Mouse (Mus musculus) midbrain, embryonic 12.5 days (tissue): ENCODE data around the gene Trpm1. TPM values are rescaled to one million over a fixed set of nuclear protein-coding genes. Genes with fewer than 3 reads are reported as not detected.

Experiments used
- ATAC-seq: fragments of 200-750 bp; cut with Nextera tagmentation; 2 replicates; pipeline ENCODE4 v1.8.0; 2017; ENCODE audit warnings: low read depth, moderate TSS enrichment, moderate library complexity; ENCODE audit not compliant: low FRiP score
- H3K27ac ChIP-seq: fragments of 300-500 bp; sonication (generic); replicated peaks from 2 replicates; pipeline ENCODE4 v1.5.1; 2016; ENCODE audit warnings: mild to moderate bottlenecking
- H3K27me3 ChIP-seq: fragments of 300-500 bp; sonication (generic); 2 replicates; pipeline ENCODE4 v1.6.1; 2016; ENCODE audit warnings: mild to moderate bottlenecking
- H3K36me3 ChIP-seq: fragments of 300-500 bp; sonication (generic); 2 replicates; pipeline ENCODE4 v1.6.1; 2016
- H3K4me1 ChIP-seq: fragments of 300-500 bp; sonication (generic); 2 replicates; pipeline ENCODE4 v1.6.1; 2016
- H3K4me2 ChIP-seq: fragments of 300-500 bp; sonication (generic); replicated peaks from 2 replicates; pipeline ENCODE4 v1.6.1; 2016; ENCODE audit warnings: mild to moderate bottlenecking, moderate library complexity
- H3K4me3 ChIP-seq: fragments of 300-500 bp; sonication (generic); 2 replicates; pipeline ENCODE4 v1.5.1; 2016; ENCODE audit warnings: mild to moderate bottlenecking
- H3K9ac ChIP-seq: fragments of 300-500 bp; sonication (generic); replicated peaks from 2 replicates; pipeline ENCODE4 v1.6.1; 2016; ENCODE audit warnings: mild to moderate bottlenecking, moderate library complexity
- H3K9me3 ChIP-seq: fragments of 300-500 bp; sonication (generic); 2 replicates; pipeline ENCODE4 v1.6.1; 2016; ENCODE audit warnings: mild to moderate bottlenecking
- WGBS: fragments of 180-500 bp; shearing (Covaris S2); methylation state at CpG from one replicate; pipeline ENCODE4 v1.1.7; 2016; 5-methylcytosine and 5-hydroxymethylcytosine counted together
- microRNA counts: library from miRNA; unstranded; fragments of <30 nt; microRNA quantifications from one replicate; lab custom pipeline; 2017
- microRNA-seq: library from miRNA; unstranded; fragments of <30 nt; microRNA quantifications from one replicate; pipeline ENCODE4, GENCODE M21; 2017
- polyA plus RNA-seq: library from polyadenylated mRNA; unstranded; fragments of >200 nt; fragmentation: Nextera tagmentation; extraction: Ambion mirVana; gene quantifications from 2 replicates; pipeline ENCODE4 v1.2.1, GENCODE M21; 2016

Gene Trpm1
- polyA plus RNA-seq, 1 experiment from 2014 or later = 0.52 TPM

DNA sequence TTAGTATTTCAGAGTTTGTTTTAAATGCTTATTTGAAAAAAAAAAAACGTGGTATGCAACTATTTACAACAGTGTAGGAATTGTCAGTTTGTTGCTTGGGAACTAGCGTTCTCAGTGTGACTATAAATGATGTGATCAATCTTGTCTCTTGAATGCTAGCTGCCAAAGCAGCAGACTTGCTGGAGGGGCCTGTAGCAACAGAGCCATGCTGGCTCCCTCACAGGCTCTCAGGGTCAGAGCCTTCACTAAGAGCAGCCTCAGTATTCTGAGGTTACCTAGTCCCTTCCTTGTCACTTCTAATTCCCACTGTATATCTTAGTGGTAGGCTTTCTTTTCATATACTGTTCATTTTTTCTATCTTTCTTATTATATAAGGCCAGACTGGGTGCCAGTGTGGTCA is 157.1 kb downstream of the Trpm1 start:
- Histone ChIP-seq H3K27ac (no peak overlapping the region), H3K4me2 (no peak overlapping the region), H3K27me3 (no peaks in the 10 kb centered on the region), H3K9ac (no peak overlapping the region), H3K4me3 (no peak overlapping the region), H3K36me3 (peaks cover 31% of the 10 kb centered on the region), H3K9me3 (no peaks in the 10 kb centered on the region), H3K4me1 (no peaks in the 10 kb centered on the region)
- no peak for ATAC-seq
- 83% methylated on average over 2 of the region's 2 CpGs for WGBS

DNA sequence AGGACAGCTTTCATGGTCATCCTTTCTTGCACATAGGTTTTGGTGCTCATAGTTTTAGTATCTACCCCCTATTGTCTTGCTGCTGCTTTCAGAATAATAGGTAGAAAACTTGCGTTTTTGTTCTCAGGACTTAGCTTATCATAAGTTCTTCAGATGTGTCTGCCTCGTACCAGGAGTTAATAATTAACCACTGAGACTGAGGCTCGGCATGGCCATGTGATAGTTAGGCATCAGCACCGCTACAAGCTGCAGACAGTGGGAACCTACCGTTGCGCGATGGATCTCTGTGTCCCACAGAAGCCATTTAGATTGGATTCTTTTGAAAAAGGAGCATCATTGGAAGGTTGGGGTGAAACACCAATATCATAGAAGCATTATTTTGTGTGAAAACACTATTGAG is 159.2 kb downstream of the Trpm1 start:
- H3K4me3 ChIP-seq = no peak overlapping the region
- H3K27me3 ChIP-seq = no peaks in the 10 kb centered on the region
- H3K36me3 ChIP-seq = peaks cover 48% of the 10 kb centered on the region
- WGBS = 94% methylated on average over 7 of the region's 7 CpGs
- H3K4me2 ChIP-seq = no peak overlapping the region
- no peak overlapping the region for H3K27ac ChIP-seq
- no peaks in the 10 kb centered on the region for H3K4me1 ChIP-seq
- no peaks in the 10 kb centered on the region for H3K9me3 ChIP-seq
- H3K9ac ChIP-seq = no peak overlapping the region
- ATAC-seq = no peak

MicroRNA genes within 50 kb of the gene (microRNA counts, 519-probe panel; counts per million panel counts)
- microRNA mmu-miR-211 (lab: Ali Mortazavi, UCI) = not detected

Small RNAs within 50 kb of the gene (microRNA-seq; reads per million reads assigned to microRNA genes)
- gene Mir211 (10.7 reads per million, percentile 27 among the genes with 10 or more reads in this experiment), gene Mir6416 (not detected)

Other genes starting within 250 kb of the Trpm1 start
- not detected in 2 replicates for gene E030018B13Rik, start 237.0 kb upstream of the Trpm1 start, polyA plus RNA-seq
- 30.7 and 31.8 TPM in 2 replicates for gene Klf13, start 214.9 kb upstream of the Trpm1 start, polyA plus RNA-seq
- 16.4 and 19.6 TPM in 2 replicates for gene Mtmr10, start 133.8 kb downstream of the Trpm1 start, polyA plus RNA-seq
- gene Fan1, start 220.3 kb downstream of the Trpm1 start, polyA plus RNA-seq = 9.8 and 10.0 TPM in 2 replicates
- gene Mphosph10, start 238.4 kb downstream of the Trpm1 start, polyA plus RNA-seq = 42.2 and 43.0 TPM in 2 replicates
- gene Mcee, start 238.8 kb downstream of the Trpm1 start, polyA plus RNA-seq = 34.6 and 34.9 TPM in 2 replicates